Comparison of ENCODE assay signal across 8 mouse cellular contexts in the genomic region with DNA sequence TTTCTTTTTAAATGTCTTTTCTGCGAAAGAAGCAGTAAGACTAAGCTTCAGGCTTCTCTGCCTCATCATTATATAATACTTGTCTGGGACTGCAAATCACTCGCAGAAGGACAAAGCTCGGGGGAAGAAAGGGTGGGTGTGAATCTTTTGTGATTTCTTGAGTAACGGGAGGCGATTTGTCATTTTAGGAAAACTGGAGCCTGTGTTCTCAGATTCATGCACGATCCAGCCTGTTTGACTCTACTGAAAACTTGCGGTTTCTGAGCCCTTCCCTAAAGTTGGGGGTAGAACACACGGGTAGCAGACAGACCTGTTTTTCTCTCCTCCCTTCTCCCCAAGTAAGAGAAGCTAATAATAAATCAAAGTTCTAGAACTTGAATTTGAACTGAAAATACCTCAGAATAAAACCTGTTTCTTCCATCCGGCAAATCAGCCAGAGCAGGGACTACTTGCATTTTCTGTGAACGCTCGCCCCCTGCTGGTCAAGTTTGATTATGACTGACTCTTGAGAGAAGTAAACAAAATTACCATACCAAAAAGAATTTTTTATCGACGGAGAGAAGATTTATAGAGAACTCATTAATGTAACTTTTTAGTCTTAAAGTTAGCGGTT.
DNase-seq lines count a peak whose midpoint lies in the region; ATAC-seq lines count a peak whose summit lies in the region.

No protein-coding gene starts in this region.

- H3K9me3 ChIP-seq in forebrain, embryonic 12.5 days, result no peaks in the 10 kb centered on the region

- peak; percentile 80 for DNase-seq in NIH3T3 (ENCODE audit: low read depth)
- peak; percentile 27 for DNase-seq in c-Kit-positive CD71-positive TER-119-negative erythroid progenitor cells, embryonic 14.5 days (ENCODE audit: low read depth)
- DNase-seq in heart, postnatal 4 days, result peak; percentile 71
- DNase-seq in layer of hippocampus, postnatal 25 days (ENCODE audit: extremely low spot score in 1 of 2, low spot score in 1 of 2), result peak; percentile 69 to 96
- peak; percentile 18 to 67 for DNase-seq in lung, postnatal 4 days
- peak; percentile 77 for DNase-seq in right cerebral cortex, postnatal 14 days
- DNase-seq in urinary bladder, postnatal 4 days (ENCODE audit: low spot score in 2 of 2), result peak; percentile 17 to 73

- ATAC-seq in forebrain, embryonic 12.5 days (ENCODE audit: low FRiP score), result no peak

- 28% methylated on average over 14 of the region's 14 CpGs for WGBS in forebrain, embryonic 12.5 days

- no peak overlapping the region for H3K9ac ChIP-seq in forebrain, embryonic 12.5 days

- H3K36me3 ChIP-seq in forebrain, embryonic 12.5 days (replicated peaks), result no peaks in the 10 kb centered on the region

- H3K4me1 ChIP-seq in forebrain, embryonic 12.5 days, result peaks cover 2% of the 10 kb centered on the region; the same call in 1 of the 2 replicates

- no peak overlapping the region for H3K27ac ChIP-seq in forebrain, embryonic 12.5 days

- peaks cover 11% of the 10 kb centered on the region; the same call in 1 of the 2 replicates for H3K27me3 ChIP-seq in forebrain, embryonic 12.5 days

- H3K4me3 ChIP-seq in forebrain, embryonic 12.5 days (replicated peaks), result no peak overlapping the region

- peak overlapping the region; percentile 29; the same call in 1 of the 2 replicates for H3K4me2 ChIP-seq in forebrain, embryonic 12.5 days

Comparison
In these comparisons a context has a peak if more than half of its experiments do, and no peak if none do; other contexts are left out.
1. DNase-seq: peak in every context shown above with its lines; median percentile 82 in layer of hippocampus, postnatal 25 days; 80 in NIH3T3; 77 in right cerebral cortex, postnatal 14 days; 71 in heart, postnatal 4 days; 45 in urinary bladder, postnatal 4 days; 42 in lung, postnatal 4 days; 27 in c-Kit-positive CD71-positive TER-119-negative erythroid progenitor cells, embryonic 14.5 days.